Mouse (Mus musculus) spleen, embryonic (tissue): ENCODE data around the gene Ushbp1.

Experiments used
- CTCF ChIA-PET: fragments of 350-600 bp; sonication (Branson Sonifier 250); formaldehyde crosslinking; loops from one replicate; lab custom pipeline; 2022; lab: Charles Lee

The Ushbp1 gene

DNA sequence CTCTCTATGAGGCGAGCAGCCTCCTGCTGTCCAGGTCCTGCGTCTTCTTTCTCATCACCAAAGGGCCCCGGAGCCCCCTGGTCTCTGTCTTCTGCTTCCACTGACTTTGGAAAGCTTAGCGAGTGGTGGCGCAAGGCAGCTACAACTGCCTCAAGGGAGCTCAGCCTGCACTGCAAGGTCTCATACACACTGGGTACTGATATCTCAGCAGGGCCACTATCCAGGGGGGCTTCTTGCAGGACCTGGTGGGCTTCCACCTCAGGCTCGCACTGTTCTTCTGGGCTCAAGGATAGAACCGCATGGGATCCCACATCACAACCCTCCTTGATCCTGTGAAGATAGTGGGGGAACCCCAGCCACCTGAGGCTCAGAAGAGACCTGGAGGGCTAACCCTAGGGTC, 1.1 kb downstream of the Ushbp1 start:
- CTCF ChIA-PET: no interaction called here

- CTCF ChIA-PET: no interaction called here
Measured at GRCm38 (mm10) chr8:71392871-71393270, 2.7 kb downstream of the Ushbp1 start.

DNA sequence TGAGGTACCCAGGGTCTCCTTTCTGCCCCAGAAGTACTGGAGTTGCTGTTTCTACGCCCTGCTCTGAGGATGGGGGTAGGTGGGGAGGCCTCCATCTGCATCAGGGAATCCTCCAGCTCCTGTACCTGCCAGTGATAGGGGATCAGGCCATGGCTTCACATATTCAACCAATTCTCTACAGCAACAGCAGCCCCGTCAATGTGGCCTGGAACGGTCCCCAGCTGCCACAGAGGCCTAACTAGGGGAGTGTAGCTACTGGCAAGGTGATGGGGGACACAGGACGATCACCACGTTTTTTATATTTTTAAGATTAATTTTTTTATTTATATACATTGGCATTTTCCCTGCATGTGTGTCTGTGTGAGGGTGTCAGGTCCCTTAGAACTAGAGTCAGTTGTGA, 3.2 kb downstream of the Ushbp1 start:
- CTCF ChIA-PET: no interaction called here

DNA sequence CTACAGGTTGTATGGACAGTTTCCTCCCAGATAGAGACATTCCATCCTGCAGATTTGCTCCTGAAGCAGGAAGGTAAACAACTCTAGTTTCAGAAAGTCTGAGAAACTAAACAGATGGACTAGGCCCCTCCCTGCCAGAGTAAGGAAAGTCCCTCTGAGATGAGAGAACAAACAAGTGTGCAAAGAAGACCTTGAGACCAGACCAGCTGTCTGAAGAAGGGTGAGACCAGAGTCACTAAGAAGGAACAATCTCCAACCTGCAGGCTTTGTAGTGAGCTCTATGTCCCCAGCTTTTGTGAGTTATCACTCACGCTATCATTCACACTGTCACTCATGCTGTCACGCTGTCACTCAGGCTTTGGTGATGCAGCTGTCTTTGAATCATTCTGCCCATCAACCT, 3.9 kb downstream of the Ushbp1 start:
- CTCF ChIA-PET: no interaction called here

DNA sequence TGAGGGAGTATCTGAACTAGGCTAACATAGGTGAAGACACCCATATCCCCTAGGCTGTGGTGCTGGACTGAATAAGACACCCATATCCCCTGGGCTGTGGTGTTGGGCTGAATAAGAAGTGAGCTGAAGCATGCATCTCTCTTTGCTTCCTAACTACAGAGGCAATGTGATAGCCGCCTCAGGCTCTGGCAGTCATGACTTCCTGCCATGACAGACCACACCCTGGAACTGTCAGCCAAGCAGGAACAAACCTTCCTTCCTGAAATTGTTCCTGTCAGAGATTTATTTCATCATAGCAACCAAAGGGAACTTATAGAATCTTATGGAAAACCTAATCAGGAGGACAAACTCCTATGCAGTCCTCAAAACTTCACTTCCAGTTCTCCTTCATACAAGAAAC, 7.3 kb downstream of the Ushbp1 start:
- CTCF ChIA-PET: no interaction called here

- CTCF ChIA-PET: no interaction called here
Measured at GRCm38 (mm10) chr8:71385212-71385835, 10.3 kb downstream of the Ushbp1 start.

GRCm38 (mm10) chr8:71383860-71384259, 11.7 kb downstream of the Ushbp1 start:
- CTCF ChIA-PET: no interaction called here

DNA sequence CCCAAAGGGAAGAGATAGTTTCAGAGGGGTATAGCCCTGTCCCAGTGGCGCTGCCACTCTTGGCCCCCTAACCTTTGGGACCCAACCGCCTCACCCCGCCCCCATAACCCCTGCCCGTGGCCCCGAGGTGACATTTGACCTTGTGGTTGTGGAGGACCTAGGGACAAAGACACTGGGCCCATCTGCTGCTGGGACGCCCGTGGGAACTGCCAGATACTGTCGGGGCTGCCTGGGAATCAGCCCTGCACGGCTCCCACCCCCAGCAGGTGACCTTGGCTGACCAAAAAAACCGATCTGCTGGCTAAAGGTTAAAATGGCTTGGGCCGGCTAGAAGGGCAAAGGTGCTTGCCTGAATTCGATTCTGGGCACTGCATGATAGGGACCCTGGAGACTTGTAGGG, 12.2 kb downstream of the Ushbp1 start:
- CTCF ChIA-PET: no interaction called here

- CTCF ChIA-PET: interaction anchor here (0.7 to 0.9 kb wide), 2 partner anchors 9 to 785 kb away, joined by 3 to 6 read pairs; no protein-coding TSS in a partner anchor
Measured at GRCm38 (mm10) chr8:71381971-71382961, 13.3 kb downstream of the Ushbp1 start.

DNA sequence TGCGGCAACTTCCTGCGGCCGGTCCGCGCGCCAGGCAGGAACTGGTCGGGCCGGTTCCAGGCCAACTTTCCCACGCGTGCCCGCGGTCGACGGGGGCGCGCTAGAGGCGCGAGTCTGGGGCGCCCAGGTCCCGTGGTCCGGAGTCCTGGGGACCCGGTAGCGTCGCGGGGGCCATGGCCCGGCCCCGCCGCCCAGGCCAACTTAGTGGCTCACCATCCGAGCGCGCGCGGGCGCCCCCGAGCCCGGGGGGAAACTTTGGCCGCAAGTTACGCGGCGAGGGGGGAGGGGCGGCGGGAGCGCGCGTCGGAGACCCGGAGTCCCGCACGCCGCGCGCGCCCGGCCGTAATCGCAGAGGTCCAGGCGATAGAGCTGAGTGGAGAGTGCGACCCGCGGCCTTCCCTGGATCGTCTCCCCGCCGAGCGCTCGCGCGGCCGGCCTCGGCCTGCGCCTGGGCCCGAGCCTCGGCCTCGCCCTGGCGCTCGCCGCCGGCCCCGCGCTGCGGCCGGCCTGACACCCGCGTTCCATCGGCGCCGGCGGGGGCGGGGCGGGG, 14.1 kb downstream of the Ushbp1 start, which contains the start of gene Nr2f6:
Gene Nr2f6 (minus strand): TSS at position 540 of the 550 bp plus-strand sequence.
- CTCF ChIA-PET: interaction anchor here (0.9 kb wide), 1 partner anchor 8 kb away, joined by 3 read pairs; no protein-coding TSS in a partner anchor

GRCm38 (mm10) chr8:71380178-71381171, 15.1 kb downstream of the Ushbp1 start:
- CTCF ChIA-PET: no interaction called here

GRCm38 (mm10) chr8:71379512-71380075, 16.0 kb downstream of the Ushbp1 start:
- CTCF ChIA-PET: no interaction called here

DNA sequence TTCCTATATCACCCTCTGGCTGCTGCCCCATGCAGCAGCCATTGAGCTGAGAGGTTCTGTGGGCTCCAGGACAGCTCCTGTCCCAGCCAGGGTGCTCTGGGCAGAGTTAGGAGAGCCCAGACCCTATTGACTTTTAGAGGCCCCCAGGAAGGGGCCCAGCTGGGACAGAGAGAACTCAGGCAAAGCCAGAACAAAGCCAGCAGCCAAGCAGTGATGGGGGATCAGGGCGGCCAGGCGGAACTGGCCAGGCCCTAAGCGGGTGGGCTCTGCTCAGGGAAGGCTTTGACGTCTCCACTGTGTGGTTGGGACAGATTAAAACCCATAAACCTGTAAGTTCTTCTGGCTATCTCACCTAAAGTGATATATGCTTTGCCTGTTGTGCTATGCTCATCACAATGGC, 16.6 kb downstream of the Ushbp1 start:
- CTCF ChIA-PET: no interaction called here

- CTCF ChIA-PET: interaction anchor here (0.8 kb wide), 1 partner anchor 658 kb away, joined by 3 read pairs; the partner anchor contains the start of gene Gm3336
Measured at GRCm38 (mm10) chr8:71376423-71377030, 19.1 kb downstream of the Ushbp1 start.

- CTCF ChIA-PET: no interaction called here
Measured at GRCm38 (mm10) chr8:71375581-71376422, 19.8 kb downstream of the Ushbp1 start.

DNA sequence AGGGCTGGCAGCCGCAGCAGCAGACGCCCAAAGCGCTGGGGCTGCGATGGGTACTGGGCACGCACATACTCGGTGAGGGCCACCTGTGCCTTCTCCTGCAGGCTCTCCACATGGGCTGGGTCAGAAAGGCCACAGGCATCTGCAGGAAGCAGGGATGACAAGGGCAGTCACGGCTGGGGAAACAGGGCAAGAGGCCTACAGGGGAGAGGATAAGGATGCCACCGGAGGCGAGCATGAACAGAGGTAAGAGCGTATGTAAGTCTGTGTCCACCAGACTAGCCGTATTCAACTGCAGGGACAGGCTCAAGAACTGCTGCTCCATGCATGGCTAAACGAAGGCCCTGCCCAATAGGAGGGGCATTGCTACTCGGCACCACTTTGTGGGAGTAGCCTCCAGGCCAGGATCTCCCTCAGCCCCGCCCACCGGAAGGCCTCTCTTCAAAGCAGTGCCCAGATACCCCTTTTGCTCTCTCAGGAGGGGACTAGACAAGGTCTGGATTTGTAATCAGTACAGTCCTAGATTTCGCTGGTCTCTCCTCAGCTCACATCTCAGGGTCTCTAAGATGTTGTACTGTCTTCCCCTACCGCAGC, 20.9 kb downstream of the Ushbp1 start:
- CTCF ChIA-PET: no interaction called here

DNA sequence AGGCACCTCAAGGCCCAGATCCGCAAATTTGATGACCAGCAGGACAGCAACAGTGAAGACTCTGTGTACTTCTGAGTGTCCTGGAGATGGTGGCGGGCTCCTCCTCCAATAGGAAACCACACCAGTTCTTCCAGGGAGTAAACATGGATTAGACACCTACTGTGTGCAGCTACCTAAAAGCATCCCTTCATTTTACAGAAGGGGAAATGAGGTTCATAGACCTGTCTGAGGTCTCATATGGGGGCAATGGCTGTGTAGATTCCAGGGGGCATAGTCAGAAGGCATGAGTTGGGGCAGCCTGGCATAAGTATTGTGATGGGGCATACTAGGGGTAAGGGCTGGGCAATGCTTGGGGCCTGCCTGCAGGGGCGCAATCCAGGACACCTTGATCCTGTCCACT, 22.6 kb downstream of the Ushbp1 start:
- CTCF ChIA-PET: interaction anchor here (0.6 to 0.8 kb wide), 2 partner anchors 9 to 26 kb away, joined by 3 to 4 read pairs; partner anchors contain the start of gene Nr2f6

GRCm38 (mm10) chr8:71372427-71372826, 23.2 kb downstream of the Ushbp1 start:
- CTCF ChIA-PET: interaction anchor here (0.6 kb wide), 1 partner anchor 156 kb away, joined by 3 read pairs; no protein-coding TSS in a partner anchor
